Mouse (Mus musculus): ENCODE data around the gene Fam189a1.
A peak's percentile ranks its signal among the peaks of the same experiment; 100 is the strongest.

- TF ChIP-seq CTCF (IDR thresholded peaks at IDR 0.05; ENCODE audit: low read depth) (peak; percentile 54), EP300 (IDR thresholded peaks at IDR 0.05; ENCODE audit: low read depth) (no peak)
Measured at GRCm38 (mm10) chr7:64729785-64730184, 426.6 kb downstream of the Fam189a1 start.

Measured in liver, embryonic 14.5 days (tissue).